8 mouse cellular contexts compared by ENCODE assay signal in the genomic region with DNA sequence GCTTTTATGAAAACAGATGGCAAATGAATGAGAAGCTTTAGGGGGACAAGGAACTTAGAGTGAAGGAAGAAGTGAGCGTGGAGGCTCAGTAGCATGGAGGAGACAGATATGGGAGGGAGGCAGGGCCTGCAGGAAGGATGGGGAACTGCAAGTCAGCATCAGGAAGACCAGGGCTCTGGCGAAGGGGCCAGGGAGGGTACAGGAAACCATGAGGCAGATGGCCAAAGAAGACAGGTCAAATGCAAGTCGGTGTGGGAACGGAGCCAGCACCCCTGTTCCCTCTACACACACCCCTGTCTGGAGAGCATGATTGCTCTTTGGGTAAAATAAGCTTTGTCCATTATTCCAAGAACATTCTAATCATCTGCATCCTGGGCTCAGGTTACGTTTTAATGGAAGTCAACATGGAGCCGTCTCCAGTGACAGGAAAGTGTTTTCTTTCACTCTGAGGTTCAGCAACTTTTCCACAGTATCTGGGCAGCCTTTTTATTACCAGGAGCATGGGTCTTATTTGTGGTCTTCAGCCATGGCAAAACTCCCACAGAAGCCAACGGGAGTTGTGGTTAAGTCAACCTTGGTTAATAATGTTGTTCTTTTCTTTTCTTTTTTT.
DNase-seq lines count a peak whose midpoint lies in the region; ATAC-seq and TF ChIP-seq lines count a peak whose summit lies in the region.

No protein-coding gene starts in this region.

- no peak overlapping the region for H3K9ac ChIP-seq in kidney, embryonic 14.5 days (ENCODE audit: low read depth, low read length)
- H3K9ac ChIP-seq in lung, postnatal 0 days (replicated peaks; ENCODE audit: low read depth), result no peak overlapping the region
- H3K9ac ChIP-seq in hindbrain, embryonic 12.5 days, result no peak overlapping the region
- H3K9ac ChIP-seq in midbrain, embryonic 15.5 days, result no peak overlapping the region
- H3K9ac ChIP-seq in forebrain, embryonic 16.5 days (replicated peaks; ENCODE audit: low read depth, low read length), result no peak overlapping the region

- no peaks in the 10 kb centered on the region for H3K36me3 ChIP-seq in kidney, embryonic 14.5 days (ENCODE audit: control insufficient read depth, insufficient read depth, low read length)
- H3K36me3 ChIP-seq in lung, postnatal 0 days (ENCODE audit: insufficient read depth, low read length), result no peaks in the 10 kb centered on the region
- no peaks in the 10 kb centered on the region for H3K36me3 ChIP-seq in hindbrain, embryonic 12.5 days
- H3K36me3 ChIP-seq in midbrain, embryonic 15.5 days (replicated peaks), result no peaks in the 10 kb centered on the region
- H3K36me3 ChIP-seq in forebrain, embryonic 16.5 days (ENCODE audit: control insufficient read depth, insufficient read depth), result no peaks in the 10 kb centered on the region

- no peaks in the 10 kb centered on the region for H3K4me1 ChIP-seq in kidney, embryonic 14.5 days (ENCODE audit: control insufficient read depth, insufficient read depth, low read length)
- H3K4me1 ChIP-seq in lung, postnatal 0 days (ENCODE audit: insufficient read depth, low read depth, low read length), result no peaks in the 10 kb centered on the region
- H3K4me1 ChIP-seq in hindbrain, embryonic 12.5 days, result no peaks in the 10 kb centered on the region
- no peaks in the 10 kb centered on the region for H3K4me1 ChIP-seq in midbrain, embryonic 15.5 days
- no peaks in the 10 kb centered on the region for H3K4me1 ChIP-seq in forebrain, embryonic 16.5 days (replicated peaks; ENCODE audit: control insufficient read depth, insufficient read depth, low read length)

- H3K4me3 ChIP-seq in gastrocnemius, adult 2 months, result no peak overlapping the region
- H3K4me3 ChIP-seq in kidney, embryonic 14.5 days (ENCODE audit: low read length), result no peak overlapping the region
- no peak overlapping the region for H3K4me3 ChIP-seq in lung, postnatal 0 days (ENCODE audit: low read depth, low read length)
- no peak overlapping the region for H3K4me3 ChIP-seq in hindbrain, embryonic 12.5 days
- H3K4me3 ChIP-seq in midbrain, embryonic 15.5 days, result no peak overlapping the region
- no peak overlapping the region for H3K4me3 ChIP-seq in forebrain, embryonic 16.5 days (replicated peaks; ENCODE audit: low read length)

- H3K27ac ChIP-seq in gastrocnemius, adult 2 months, result no peak overlapping the region
- peak overlapping the region; percentile 20; the same call in 1 of the 2 replicates for H3K27ac ChIP-seq in kidney, embryonic 14.5 days (ENCODE audit: low read depth, low read length)
- no peak overlapping the region for H3K27ac ChIP-seq in lung, postnatal 0 days (ENCODE audit: low read length)
- H3K27ac ChIP-seq in hindbrain, embryonic 12.5 days, result no peak overlapping the region
- H3K27ac ChIP-seq in midbrain, embryonic 15.5 days, result no peak overlapping the region
- no peak overlapping the region for H3K27ac ChIP-seq in forebrain, embryonic 16.5 days (ENCODE audit: low read length)

- H3K9me3 ChIP-seq in kidney, embryonic 14.5 days (ENCODE audit: control insufficient read depth, low read length), result 0 out of 2 replicates have a peak, but pooled peaks cover 2% of the 10 kb centered on the region
- no peaks in the 10 kb centered on the region for H3K9me3 ChIP-seq in lung, postnatal 0 days (ENCODE audit: low read length)
- no peaks in the 10 kb centered on the region for H3K9me3 ChIP-seq in hindbrain, embryonic 12.5 days (replicated peaks)
- no peaks in the 10 kb centered on the region for H3K9me3 ChIP-seq in midbrain, embryonic 15.5 days
- H3K9me3 ChIP-seq in forebrain, embryonic 16.5 days (ENCODE audit: control insufficient read depth, low read length), result no peaks in the 10 kb centered on the region

- H3K4me2 ChIP-seq in kidney, embryonic 14.5 days (replicated peaks; ENCODE audit: low read depth, low read length), result no peak overlapping the region
- no peak overlapping the region for H3K4me2 ChIP-seq in lung, postnatal 0 days (replicated peaks; ENCODE audit: low read depth, low read length)
- H3K4me2 ChIP-seq in hindbrain, embryonic 12.5 days (replicated peaks), result no peak overlapping the region
- H3K4me2 ChIP-seq in midbrain, embryonic 15.5 days, result no peak overlapping the region
- no peak overlapping the region for H3K4me2 ChIP-seq in forebrain, embryonic 16.5 days (ENCODE audit: low read length)

- H3K27me3 ChIP-seq in kidney, embryonic 14.5 days (ENCODE audit: control insufficient read depth, insufficient read depth, low read length), result no peaks in the 10 kb centered on the region
- H3K27me3 ChIP-seq in lung, postnatal 0 days (replicated peaks; ENCODE audit: insufficient read depth, low read length), result no peaks in the 10 kb centered on the region
- H3K27me3 ChIP-seq in hindbrain, embryonic 12.5 days, result no peaks in the 10 kb centered on the region
- H3K27me3 ChIP-seq in midbrain, embryonic 15.5 days (replicated peaks), result no peaks in the 10 kb centered on the region
- H3K27me3 ChIP-seq in forebrain, embryonic 16.5 days (replicated peaks; ENCODE audit: control insufficient read depth, insufficient read depth, low read length), result no peaks in the 10 kb centered on the region

- intact Hi-C loops in gastrocnemius, adult 2 months (cut with DNase I), result no loop called here

- WGBS in kidney, embryonic 14.5 days, result 28% methylated on average over 7 of the region's 7 CpGs
- 62% methylated on average over 7 of the region's 7 CpGs for WGBS in lung, postnatal 0 days
- WGBS in hindbrain, embryonic 12.5 days, result 74% methylated on average over 7 of the region's 7 CpGs
- 79% methylated on average over 7 of the region's 7 CpGs for WGBS in midbrain, embryonic 15.5 days
- 80% methylated on average over 7 of the region's 7 CpGs for WGBS in forebrain, embryonic 16.5 days

- peak; percentile 26 for DNase-seq in gastrocnemius, adult 2 months
- DNase-seq in gastrocnemius, adult 8-10 months (ENCODE audit: low spot score in 2 of 2), result no peak
- peak; percentile 16 for DNase-seq in adrenal gland, postnatal 10 days
- DNase-seq in lung, postnatal 0 days (ENCODE audit: low spot score), result peak; percentile 43

- no peak for TF ChIP-seq CTCF in gastrocnemius, adult 2 months (IDR thresholded peaks at IDR 0.05)
- TF ChIP-seq CTCF in lung, postnatal 0 days (IDR thresholded peaks at IDR 0.05), result peak; percentile 54

- TF ChIP-seq EP300 in lung, postnatal 0 days (IDR thresholded peaks at IDR 0.05), result no peak

- peak; percentile 90 for ATAC-seq in kidney, embryonic 14.5 days (ENCODE audit: low FRiP score, low TSS enrichment)
- ATAC-seq in lung, postnatal 0 days, result peak; percentile 41
- ATAC-seq in hindbrain, embryonic 12.5 days (ENCODE audit: low FRiP score), result no peak
- ATAC-seq in midbrain, embryonic 15.5 days (replicated peaks), result no peak
- ATAC-seq in forebrain, embryonic 16.5 days, result no peak

Comparison
In these comparisons a context has a peak if more than half of its experiments do, and no peak if none do; other contexts are left out.
1. DNase-seq: peak in gastrocnemius, adult 2 months (single experiment), adrenal gland, postnatal 10 days (single experiment) and lung, postnatal 0 days (single experiment); none in gastrocnemius, adult 8-10 months (0 of 2).
2. ATAC-seq: peak in kidney, embryonic 14.5 days (single experiment) and lung, postnatal 0 days (single experiment); none in hindbrain, embryonic 12.5 days (single experiment), midbrain, embryonic 15.5 days (single experiment) and forebrain, embryonic 16.5 days (single experiment).